Mouse (Mus musculus): ENCODE measurements around the gene Tab2. TPM values are rescaled to one million over a fixed set of nuclear protein-coding genes. Genes with fewer than 3 reads are reported as not detected.

The Tab2 gene
- polyA plus RNA-seq, 2 experiments, result 36.2 to 75.3 TPM

DNA sequence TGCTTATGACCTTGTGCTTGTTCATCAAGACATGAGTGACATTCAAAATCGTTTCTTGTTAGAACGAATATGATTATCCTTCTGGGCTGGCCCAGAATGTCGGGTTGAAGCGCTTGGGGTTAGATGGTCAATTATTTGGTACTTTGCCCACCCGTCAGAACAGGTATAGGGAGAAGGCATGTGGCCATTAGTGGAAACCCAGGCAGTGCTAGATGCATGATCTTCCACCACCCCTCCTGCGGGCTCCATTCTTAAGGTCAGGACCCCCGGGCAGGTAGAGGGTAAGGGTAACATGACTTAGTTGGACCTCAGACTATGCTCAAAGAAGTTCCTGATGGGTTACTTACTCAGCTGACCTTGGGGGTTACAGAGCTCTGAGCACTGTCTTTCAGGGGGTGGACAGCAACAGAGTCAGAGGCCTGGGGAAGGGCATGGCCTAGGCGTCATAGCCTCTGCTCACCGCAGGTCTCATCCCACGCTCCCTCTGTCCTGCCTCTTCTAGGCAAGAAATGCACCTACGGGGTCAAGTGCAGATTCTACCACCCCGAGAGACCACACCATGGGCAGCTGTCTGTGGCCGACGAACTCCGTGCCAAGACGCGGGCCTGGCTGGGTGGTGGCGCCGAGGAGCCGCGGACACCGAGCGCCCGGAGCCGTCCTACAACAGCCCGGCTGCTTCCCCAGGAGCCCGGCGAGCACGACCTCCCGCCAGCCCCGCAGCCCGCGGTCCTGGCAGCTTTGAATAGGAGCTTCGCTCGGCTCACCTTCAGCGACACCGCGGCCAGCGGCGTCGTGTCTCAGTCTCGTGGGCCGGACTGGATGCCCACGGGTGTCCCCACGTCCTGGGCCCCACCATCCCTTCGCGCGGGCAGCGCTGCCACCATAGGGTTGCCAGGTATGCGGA lies 89.0 kb downstream of the Tab2 start:
- TF ChIP-seq POLR2A (IDR thresholded peaks at IDR 0.05; ENCODE audit: borderline replicate concordance, extremely low read depth, insufficient read depth, insufficient read length), result no peak
- no peak for ATAC-seq (ENCODE audit: low FRiP score, low read depth)
- 27% methylated on average over 33 of the region's 50 CpGs for WGBS

DNA sequence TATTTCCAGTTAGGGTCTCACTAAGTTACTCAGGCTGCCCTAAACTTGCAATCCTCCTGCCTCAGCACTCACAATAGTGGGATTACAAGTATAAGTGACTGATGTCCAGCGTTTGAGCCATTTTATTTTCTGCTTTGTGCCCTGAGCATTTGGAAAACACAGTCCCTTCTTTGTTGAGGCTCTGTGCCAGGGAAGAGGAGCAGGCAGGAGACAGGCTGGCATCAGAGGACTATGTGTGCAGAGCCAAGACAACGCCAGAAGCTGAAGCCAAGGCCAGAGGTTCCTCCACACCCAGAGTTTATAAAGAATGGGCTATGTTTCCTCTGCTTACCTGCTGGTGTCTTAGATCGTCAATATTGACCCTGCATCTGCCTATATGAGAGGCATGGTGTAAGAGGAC lies 91.2 kb downstream of the Tab2 start:
- ATAC-seq (ENCODE audit: low FRiP score, low read depth), result no peak
- H3K4me3 ChIP-seq (replicated peaks; ENCODE audit: low read length), result no peak overlapping the region
- H3K4me2 ChIP-seq (replicated peaks; ENCODE audit: low read depth, low read length, severe bottlenecking), result no peak overlapping the region
- H3K27me3 ChIP-seq (ENCODE audit: control insufficient read depth, insufficient read depth, low read length), result peaks cover 21% of the 10 kb centered on the region; the same call in 1 of the 2 replicates
- H3K9me3 ChIP-seq (ENCODE audit: control insufficient read depth, low read length), result no peaks in the 10 kb centered on the region
- peaks cover 13% of the 10 kb centered on the region; the same call in 1 of the 2 replicates for H3K4me1 ChIP-seq (ENCODE audit: control insufficient read depth, insufficient read depth, low read length)
- no peak for TF ChIP-seq POLR2A (IDR thresholded peaks at IDR 0.05; ENCODE audit: borderline replicate concordance, extremely low read depth, insufficient read depth, insufficient read length)
- H3K36me3 ChIP-seq (ENCODE audit: control insufficient read depth, insufficient read depth, low read length), result no peaks in the 10 kb centered on the region
- no peak overlapping the region for H3K27ac ChIP-seq (replicated peaks; ENCODE audit: low read depth, low read length)
- DNase-seq (ENCODE audit: low spot score), result no peak
- no peak overlapping the region for H3K9ac ChIP-seq (ENCODE audit: low read depth, low read length, severe bottlenecking)
- 79% methylated on average over 3 of the region's 3 CpGs for WGBS

More for the DNA sequence above, 89.0 kb downstream of the Tab2 start:
- no peaks in the 10 kb centered on the region for H3K9me3 ChIP-seq (ENCODE audit: control insufficient read depth, low read length)
- peak overlapping the region; percentile 48 for H3K9ac ChIP-seq (ENCODE audit: low read depth, low read length, severe bottlenecking)
- DNase-seq (ENCODE audit: low spot score), result no peak
- H3K4me3 ChIP-seq (replicated peaks; ENCODE audit: low read length), result peak overlapping the region; percentile 35
- no peaks in the 10 kb centered on the region for H3K36me3 ChIP-seq (ENCODE audit: control insufficient read depth, insufficient read depth, low read length)
- H3K27me3 ChIP-seq (ENCODE audit: control insufficient read depth, insufficient read depth, low read length), result peaks cover 21% of the 10 kb centered on the region; the same call in 1 of the 2 replicates
- H3K27ac ChIP-seq (replicated peaks; ENCODE audit: low read depth, low read length), result no peak overlapping the region
- H3K4me1 ChIP-seq (ENCODE audit: control insufficient read depth, insufficient read depth, low read length), result peaks cover 6% of the 10 kb centered on the region; the same call in 1 of the 2 replicates
- peak overlapping the region; percentile 60 for H3K4me2 ChIP-seq (replicated peaks; ENCODE audit: low read depth, low read length, severe bottlenecking)

DNA sequence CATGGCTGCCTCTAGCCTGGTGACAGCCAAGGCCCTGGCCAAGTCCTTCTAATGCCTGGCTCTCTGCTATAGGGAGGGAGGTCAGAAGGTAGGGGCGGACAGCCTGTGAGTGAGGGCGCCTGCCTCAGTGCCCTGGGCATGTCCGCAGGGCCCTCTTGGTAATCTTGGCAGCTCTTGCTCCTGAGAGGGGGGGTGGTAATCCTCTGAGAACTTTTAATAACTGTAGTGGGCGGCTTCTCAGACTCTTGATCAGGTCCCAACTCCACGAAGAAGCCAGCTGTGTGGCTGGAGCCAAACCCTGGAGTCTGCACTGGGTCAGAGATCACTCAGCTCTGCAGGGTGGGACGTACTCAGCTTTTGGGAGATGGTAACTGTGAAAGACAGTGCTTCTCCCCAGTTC lies 91.8 kb downstream of the Tab2 start:
- Histone ChIP-seq H3K27ac (replicated peaks; ENCODE audit: low read depth, low read length) (no peak overlapping the region), H3K4me1 (ENCODE audit: control insufficient read depth, insufficient read depth, low read length) (peaks cover 13% of the 10 kb centered on the region; the same call in 1 of the 2 replicates), H3K4me2 (replicated peaks; ENCODE audit: low read depth, low read length, severe bottlenecking) (no peak overlapping the region), H3K36me3 (ENCODE audit: control insufficient read depth, insufficient read depth, low read length) (no peaks in the 10 kb centered on the region), H3K4me3 (replicated peaks; ENCODE audit: low read length) (no peak overlapping the region), H3K27me3 (ENCODE audit: control insufficient read depth, insufficient read depth, low read length) (peaks cover 21% of the 10 kb centered on the region; the same call in 1 of the 2 replicates), H3K9ac (ENCODE audit: low read depth, low read length, severe bottlenecking) (no peak overlapping the region), H3K9me3 (ENCODE audit: control insufficient read depth, low read length) (no peaks in the 10 kb centered on the region)
- no peak for TF ChIP-seq POLR2A (IDR thresholded peaks at IDR 0.05; ENCODE audit: borderline replicate concordance, extremely low read depth, insufficient read depth, insufficient read length)
- ATAC-seq (ENCODE audit: low FRiP score, low read depth) (no peak), DNase-seq (ENCODE audit: low spot score) (peak; percentile 9)
- WGBS, result 65% methylated on average over 6 of the region's 6 CpGs

DNA sequence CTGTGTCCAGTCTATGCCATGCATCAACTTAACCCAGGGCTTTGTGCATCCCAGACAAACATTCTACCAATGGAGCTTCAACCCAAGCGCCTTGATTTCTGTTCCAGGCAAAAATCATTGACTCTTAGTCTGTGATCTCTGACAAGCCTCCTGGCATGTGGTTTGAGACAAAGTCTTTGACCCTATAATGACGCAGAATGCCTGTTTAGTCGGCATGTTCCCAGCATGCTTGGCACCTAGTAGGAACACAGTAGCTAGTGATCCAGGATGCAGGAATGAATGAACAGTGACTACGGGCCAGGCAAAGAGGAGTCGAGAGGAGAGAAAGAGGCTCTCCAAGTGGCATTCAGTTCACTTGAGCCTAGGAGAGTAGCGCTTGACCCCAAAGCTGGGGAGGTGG lies 92.6 kb downstream of the Tab2 start:
- WGBS, result 93% methylated on average over 6 of the region's 6 CpGs
- Histone ChIP-seq H3K9ac (ENCODE audit: low read depth, low read length, severe bottlenecking) (no peak overlapping the region), H3K4me3 (replicated peaks; ENCODE audit: low read length) (no peak overlapping the region), H3K27me3 (ENCODE audit: control insufficient read depth, insufficient read depth, low read length) (peaks cover 19% of the 10 kb centered on the region; the same call in 1 of the 2 replicates), H3K4me2 (replicated peaks; ENCODE audit: low read depth, low read length, severe bottlenecking) (no peak overlapping the region), H3K27ac (replicated peaks; ENCODE audit: low read depth, low read length) (no peak overlapping the region), H3K9me3 (ENCODE audit: control insufficient read depth, low read length) (no peaks in the 10 kb centered on the region), H3K36me3 (ENCODE audit: control insufficient read depth, insufficient read depth, low read length) (no peaks in the 10 kb centered on the region), H3K4me1 (ENCODE audit: control insufficient read depth, insufficient read depth, low read length) (peaks cover 13% of the 10 kb centered on the region; the same call in 1 of the 2 replicates)
- DNase-seq (ENCODE audit: low spot score) (no peak), ATAC-seq (ENCODE audit: low FRiP score, low read depth) (no peak)
- no peak for TF ChIP-seq POLR2A (IDR thresholded peaks at IDR 0.05; ENCODE audit: borderline replicate concordance, extremely low read depth, insufficient read depth, insufficient read length)

DNA sequence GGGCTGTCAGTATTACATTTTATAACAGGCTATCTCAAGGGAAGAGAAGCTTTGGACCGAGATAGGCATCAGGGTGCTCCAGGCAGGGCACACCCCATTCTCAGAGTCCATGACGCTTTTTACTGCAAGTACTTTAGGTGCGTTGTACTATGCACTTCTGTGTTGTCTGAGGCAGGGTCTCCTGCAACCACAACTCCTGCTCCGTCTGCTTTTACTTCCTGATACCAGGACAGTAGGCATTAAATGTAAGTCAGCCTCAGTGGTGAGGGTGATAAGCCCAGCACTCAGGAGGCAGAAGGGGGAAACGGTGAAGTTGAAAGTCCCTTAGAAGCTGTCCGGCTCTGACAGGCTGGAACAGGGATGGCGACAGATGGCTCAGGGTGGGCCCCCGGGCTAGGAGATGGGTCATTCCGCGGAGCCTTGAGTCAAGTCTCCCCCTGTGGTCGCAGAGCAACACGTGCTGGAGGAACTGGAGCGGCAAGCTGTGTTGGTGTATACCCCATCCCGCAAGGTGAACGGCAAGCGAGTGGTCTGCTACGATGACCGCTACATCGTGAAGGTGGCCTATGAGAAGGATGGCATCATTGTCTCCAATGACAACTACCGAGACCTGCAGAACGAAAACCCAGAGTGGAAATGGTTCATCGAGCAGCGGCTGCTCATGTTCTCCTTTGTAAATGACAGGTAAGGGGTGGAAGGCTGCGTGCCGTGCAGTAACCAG lies 93.9 kb downstream of the Tab2 start:
- H3K4me1 ChIP-seq (ENCODE audit: control insufficient read depth, insufficient read depth, low read length), result peaks cover 7% of the 10 kb centered on the region; the same call in 1 of the 2 replicates
- H3K9me3 ChIP-seq (ENCODE audit: control insufficient read depth, low read length), result no peaks in the 10 kb centered on the region
- TF ChIP-seq POLR2A (IDR thresholded peaks at IDR 0.05; ENCODE audit: borderline replicate concordance, extremely low read depth, insufficient read depth, insufficient read length), result no peak
- H3K4me2 ChIP-seq (replicated peaks; ENCODE audit: low read depth, low read length, severe bottlenecking), result no peak overlapping the region
- H3K27ac ChIP-seq (replicated peaks; ENCODE audit: low read depth, low read length), result peak overlapping the region; percentile 69
- no peak overlapping the region for H3K9ac ChIP-seq (ENCODE audit: low read depth, low read length, severe bottlenecking)
- no peak overlapping the region for H3K4me3 ChIP-seq (replicated peaks; ENCODE audit: low read length)
- H3K36me3 ChIP-seq (ENCODE audit: control insufficient read depth, insufficient read depth, low read length), result no peaks in the 10 kb centered on the region
- DNase-seq (ENCODE audit: low spot score) (no peak), ATAC-seq (ENCODE audit: low FRiP score, low read depth) (no peak; the same call in 1 of the 2 replicates)
- H3K27me3 ChIP-seq (ENCODE audit: control insufficient read depth, insufficient read depth, low read length), result peaks cover 6% of the 10 kb centered on the region; the same call in 1 of the 2 replicates
- 86% methylated on average over 25 of the region's 25 CpGs for WGBS

All from limb, embryonic 14.5 days (tissue).